Mouse (Mus musculus) limb, embryonic 10.5 days (tissue): Measurements from ENCODE around the gene Gm5134. TPM values are rescaled to one million over a fixed set of nuclear protein-coding genes. Genes with fewer than 3 reads are reported as not detected.
A peak's percentile ranks its signal among the peaks of the same experiment; 100 is the strongest.

Source experiments
- DNase-seq: peaks from one replicate; pipeline ENCODE4 v3.0.0-alpha.2; 2017; ENCODE audit warnings: low spot score
- H3K27ac ChIP-seq: fragments of 300-500 bp; sonication (generic); 2 replicates; pipeline ENCODE4 v1.5.1; 2016; ENCODE audit warnings: mild to moderate bottlenecking
- H3K27me3 ChIP-seq: fragments of 300-500 bp; sonication (generic); 2 replicates; pipeline ENCODE4 v1.6.1; 2016; ENCODE audit warnings: low read depth, mild to moderate bottlenecking; ENCODE audit not compliant: poor library complexity, severe bottlenecking
- H3K36me3 ChIP-seq: fragments of 300-500 bp; sonication (generic); 2 replicates; pipeline ENCODE4 v1.6.1; 2016; ENCODE audit warnings: mild to moderate bottlenecking, moderate library complexity
- H3K4me1 ChIP-seq: fragments of 300-500 bp; sonication (generic); 2 replicates; pipeline ENCODE4 v1.6.1; 2016
- H3K4me3 ChIP-seq: fragments of 300-500 bp; sonication (generic); 2 replicates; pipeline ENCODE4 v1.5.1; 2016; ENCODE audit warnings: mild to moderate bottlenecking, moderate library complexity
- H3K9me3 ChIP-seq: fragments of 300-500 bp; sonication (generic); replicated peaks from 2 replicates; pipeline ENCODE4 v1.6.1; 2016; ENCODE audit warnings: mild to moderate bottlenecking
- WGBS: fragments of 180-500 bp; shearing (Covaris S2); methylation state at CpG from one replicate; pipeline ENCODE4 v1.1.7; 2016; 5-methylcytosine and 5-hydroxymethylcytosine counted together
- microRNA-seq: library from miRNA; unstranded; fragments of <30 nt; microRNA quantifications from one replicate; pipeline ENCODE4, GENCODE M21; 2017
- polyA plus RNA-seq: library from polyadenylated mRNA; unstranded; fragments of >200 nt; fragmentation: Nextera tagmentation; extraction: Ambion mirVana; gene quantifications from 2 replicates; pipeline ENCODE4 v1.2.1, GENCODE M21; 2016

The Gm5134 gene
- polyA plus RNA-seq, 1 experiment from 2014 or later, result not detected

DNA sequence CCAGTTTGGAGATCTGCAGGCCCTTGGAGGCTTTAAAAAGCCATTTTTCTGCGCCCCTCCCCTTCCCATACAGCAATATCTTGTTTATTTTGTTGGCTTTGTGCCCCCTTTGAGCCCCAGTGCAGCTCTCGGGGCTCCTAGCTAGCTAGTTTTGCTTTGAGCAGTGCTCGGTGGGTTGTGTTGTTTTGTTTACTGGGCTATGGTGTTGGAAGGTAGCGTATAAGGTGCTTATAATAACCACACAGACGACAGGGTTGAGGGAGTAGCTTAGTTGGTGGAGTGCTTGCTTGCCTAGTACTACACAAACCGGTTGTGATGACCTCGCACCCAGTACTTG is 78.8 kb downstream of the Gm5134 start:
- no peak for DNase-seq
- peaks cover 38% of the 10 kb centered on the region for H3K36me3 ChIP-seq
- peak overlapping the region; percentile 89 for H3K4me3 ChIP-seq
- H3K27me3 ChIP-seq, result no peaks in the 10 kb centered on the region
- 24% methylated on average over 7 of the region's 7 CpGs for WGBS
- peaks cover 11% of the 10 kb centered on the region for H3K4me1 ChIP-seq
- H3K9me3 ChIP-seq, result no peaks in the 10 kb centered on the region
- peak overlapping the region; percentile 98 for H3K27ac ChIP-seq

DNA sequence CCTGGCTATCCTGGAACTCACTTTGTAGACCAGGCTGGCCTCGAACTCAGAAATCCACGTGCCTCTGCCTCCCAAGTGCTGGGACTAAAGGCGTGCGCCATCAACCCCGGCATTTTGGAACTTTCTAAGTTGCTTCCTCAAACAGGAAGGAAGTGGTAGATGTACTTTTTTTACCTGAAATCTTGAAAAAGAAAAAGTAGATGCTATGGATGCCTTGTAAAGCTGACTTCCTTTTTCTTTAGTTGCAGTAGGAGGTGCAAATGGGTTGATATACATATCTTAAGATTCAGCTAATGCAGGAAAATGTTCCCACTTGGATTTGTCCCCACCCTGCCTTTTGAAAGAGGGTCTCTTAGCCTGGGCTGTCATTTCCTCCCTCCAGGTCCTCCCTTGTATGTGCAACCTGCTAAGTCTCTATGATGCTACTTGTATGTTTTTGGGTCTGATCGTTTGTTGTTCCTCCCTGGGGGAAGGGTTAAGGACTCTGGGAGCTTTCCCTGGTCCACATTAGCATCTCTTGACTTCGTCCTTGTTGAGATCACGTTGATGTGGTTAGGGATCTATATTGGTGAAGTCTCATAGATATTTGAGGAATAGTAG is 79.8 kb downstream of the Gm5134 start:
- DNase-seq, result no peak
- peaks cover 7% of the 10 kb centered on the region; the same call in 1 of the 2 replicates for H3K4me1 ChIP-seq
- H3K27ac ChIP-seq, result no peak overlapping the region
- no peaks in the 10 kb centered on the region for H3K9me3 ChIP-seq
- H3K4me3 ChIP-seq, result no peak overlapping the region
- H3K36me3 ChIP-seq, result peaks cover 49% of the 10 kb centered on the region
- WGBS, result 96% methylated on average over 8 of the region's 8 CpGs
- H3K27me3 ChIP-seq, result no peaks in the 10 kb centered on the region

DNA sequence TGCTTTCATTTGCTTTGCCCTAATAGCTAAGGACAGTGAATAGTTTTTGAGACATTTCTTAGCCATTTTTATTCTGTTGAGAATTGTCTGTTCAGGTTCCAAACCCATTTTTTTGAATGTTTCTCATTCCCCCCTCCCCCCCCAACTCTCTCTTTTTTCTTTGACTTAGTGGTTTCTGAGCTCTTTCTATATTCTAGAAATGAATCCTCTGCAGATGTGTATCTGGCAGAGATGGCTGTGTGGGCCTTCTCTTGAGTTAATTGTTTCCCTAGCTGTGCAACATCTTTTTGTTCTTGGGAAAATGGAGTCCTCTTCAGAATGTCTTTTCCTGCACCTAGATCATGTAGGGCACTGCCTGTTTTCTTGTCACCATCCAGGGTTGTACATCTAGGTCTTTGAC is 81.0 kb downstream of the Gm5134 start:
- no peaks in the 10 kb centered on the region for H3K9me3 ChIP-seq
- DNase-seq, result peak; percentile 9
- peaks cover 12% of the 10 kb centered on the region; the same call in 1 of the 2 replicates for H3K4me1 ChIP-seq
- H3K27me3 ChIP-seq, result no peaks in the 10 kb centered on the region
- H3K27ac ChIP-seq, result no peak overlapping the region
- peaks cover 60% of the 10 kb centered on the region for H3K36me3 ChIP-seq
- H3K4me3 ChIP-seq, result no peak overlapping the region

DNA sequence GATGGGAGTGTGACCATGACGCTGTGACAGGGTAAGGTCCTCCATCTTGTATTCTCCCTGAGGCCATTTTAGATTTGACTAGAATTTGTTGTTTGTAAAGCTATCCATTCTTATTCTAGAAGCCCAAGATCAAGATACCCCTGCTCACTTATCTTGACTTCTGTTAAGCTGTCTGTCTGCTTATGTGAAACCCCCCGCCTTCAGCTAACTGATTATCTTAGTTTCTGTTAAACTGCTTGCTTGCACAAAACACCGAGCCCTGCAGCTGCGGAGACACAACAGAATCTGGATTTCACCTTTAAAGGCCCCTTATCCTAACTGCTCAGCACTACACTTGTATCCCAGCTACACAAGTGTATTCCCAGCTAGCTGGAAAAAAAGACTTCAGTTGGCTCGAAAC is 82.6 kb downstream of the Gm5134 start:
- Histone ChIP-seq H3K27ac (no peak overlapping the region), H3K9me3 (no peaks in the 10 kb centered on the region), H3K36me3 (peaks cover 75% of the 10 kb centered on the region), H3K4me1 (peaks cover 12% of the 10 kb centered on the region; the same call in 1 of the 2 replicates), H3K27me3 (no peaks in the 10 kb centered on the region), H3K4me3 (no peak overlapping the region)
- WGBS, result 97% methylated on average over 5 of the region's 5 CpGs
- peak; percentile 11 for DNase-seq

DNA sequence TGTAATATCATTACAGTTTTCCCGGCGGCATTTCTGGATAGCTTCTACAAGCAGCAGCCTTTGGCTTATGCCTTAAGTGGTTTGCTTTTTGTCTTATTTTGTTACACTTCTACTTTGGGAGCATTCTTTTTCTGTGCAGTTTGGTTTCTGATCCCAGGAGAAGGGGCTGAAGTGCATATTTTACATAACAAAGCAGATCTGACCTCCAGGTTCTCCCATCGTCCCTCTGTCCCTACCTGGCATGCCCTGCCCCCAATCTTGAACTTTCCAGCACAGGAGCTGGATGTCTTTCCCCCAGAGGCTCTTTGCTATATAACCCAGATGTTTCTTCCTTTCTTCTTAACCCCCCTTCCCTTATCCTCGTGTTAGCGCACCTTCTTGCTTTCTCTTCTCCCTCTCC is 91.0 kb downstream of the Gm5134 start:
- H3K9me3 ChIP-seq, result no peaks in the 10 kb centered on the region
- no peak overlapping the region for H3K27ac ChIP-seq
- peaks cover 8% of the 10 kb centered on the region; the same call in 1 of the 2 replicates for H3K4me1 ChIP-seq
- no peaks in the 10 kb centered on the region for H3K27me3 ChIP-seq
- H3K4me3 ChIP-seq, result no peak overlapping the region
- peaks cover 39% of the 10 kb centered on the region for H3K36me3 ChIP-seq
- 57% methylated on average over 5 of the region's 5 CpGs for WGBS
- no peak for DNase-seq

DNA sequence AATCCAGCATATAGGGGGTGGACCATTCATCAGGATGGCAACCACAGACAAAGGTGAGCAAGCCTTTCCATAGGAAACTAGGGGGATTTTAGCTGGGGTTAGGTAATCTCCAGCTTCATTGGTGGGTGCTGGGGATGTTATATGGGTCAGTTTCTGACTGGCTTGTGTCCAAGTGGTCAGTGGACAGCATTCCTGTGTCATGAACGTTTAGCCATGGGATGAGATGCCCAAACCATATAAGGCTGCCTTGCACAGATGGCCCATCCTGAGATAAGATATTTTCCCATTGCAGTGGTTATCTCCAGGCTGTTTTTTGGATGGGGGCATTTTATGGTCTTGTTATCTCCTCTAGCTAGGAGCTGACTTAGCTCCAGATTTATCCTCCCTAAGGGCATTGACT is 92.4 kb downstream of the Gm5134 start:
- Histone ChIP-seq H3K27me3 (no peaks in the 10 kb centered on the region), H3K36me3 (peaks cover 25% of the 10 kb centered on the region), H3K27ac (no peak overlapping the region), H3K9me3 (no peaks in the 10 kb centered on the region), H3K4me1 (peaks cover 8% of the 10 kb centered on the region; the same call in 1 of the 2 replicates), H3K4me3 (no peak overlapping the region)
- no peak for DNase-seq
- 57% methylated on average over 1 of the region's 1 CpGs for WGBS

DNA sequence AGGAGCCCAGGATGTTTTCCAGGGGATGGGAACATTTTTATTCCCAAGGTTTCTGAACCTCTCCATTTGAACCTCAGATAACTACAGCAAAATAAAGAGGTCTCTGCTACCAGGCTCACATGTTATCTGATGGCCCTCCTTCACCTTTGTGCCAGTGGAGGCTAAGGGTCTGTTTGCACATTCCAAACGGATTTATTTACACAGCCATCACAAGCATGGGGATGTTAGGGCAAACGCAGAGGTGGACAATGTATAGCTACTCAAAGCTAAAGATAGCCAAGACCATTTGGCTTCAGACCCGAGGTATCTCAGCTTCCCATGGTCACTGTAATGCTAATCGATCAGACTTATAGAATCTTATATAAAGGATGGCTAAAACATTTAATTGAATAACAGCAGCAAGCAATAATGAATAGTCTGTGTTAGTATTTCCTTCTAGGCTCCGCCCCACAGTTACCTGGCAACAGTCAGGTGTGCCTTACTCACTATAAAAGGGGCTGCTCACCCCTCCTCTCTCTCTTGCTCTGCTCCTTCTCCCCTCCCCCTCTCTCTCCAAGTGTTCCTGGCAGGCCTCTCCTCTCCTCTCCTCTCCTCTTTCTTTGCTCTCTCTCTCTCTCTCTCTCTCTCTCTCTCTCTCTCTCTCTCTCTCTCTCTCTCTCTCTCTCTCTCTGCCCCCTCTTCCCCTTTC is 93.0 kb downstream of the Gm5134 start:
- Histone ChIP-seq H3K9me3 (no peaks in the 10 kb centered on the region), H3K36me3 (peaks cover 21% of the 10 kb centered on the region), H3K4me1 (peaks cover 8% of the 10 kb centered on the region; the same call in 1 of the 2 replicates), H3K4me3 (no peak overlapping the region), H3K27me3 (no peaks in the 10 kb centered on the region), H3K27ac (no peak overlapping the region)
- DNase-seq, result no peak
- 52% methylated on average over 5 of the region's 5 CpGs for WGBS

DNA sequence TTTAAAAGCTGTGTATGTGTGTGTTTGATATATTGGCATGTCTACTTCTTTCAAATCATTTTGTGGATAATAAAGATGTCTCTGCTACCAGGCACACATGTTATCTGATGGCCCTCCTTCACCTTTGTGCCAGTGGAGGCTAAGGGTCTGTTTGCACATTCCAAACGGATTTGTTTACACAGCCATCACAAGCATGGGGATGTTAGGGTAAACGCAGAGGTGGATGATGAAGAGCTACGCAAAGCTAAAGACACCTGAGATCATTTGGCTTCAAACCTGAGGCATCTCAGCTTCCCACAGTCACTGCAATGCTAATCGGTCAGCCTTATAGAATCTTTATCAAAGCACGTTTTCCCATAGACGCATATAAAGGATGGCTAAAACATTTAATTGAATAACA is 94.7 kb downstream of the Gm5134 start:
- DNase-seq, result no peak
- Histone ChIP-seq H3K4me1 (peaks cover 8% of the 10 kb centered on the region; the same call in 1 of the 2 replicates), H3K27me3 (no peaks in the 10 kb centered on the region), H3K9me3 (no peaks in the 10 kb centered on the region), H3K36me3 (peaks cover 6% of the 10 kb centered on the region), H3K27ac (no peak overlapping the region), H3K4me3 (no peak overlapping the region)
- WGBS, result 46% methylated on average over 6 of the region's 6 CpGs

DNA sequence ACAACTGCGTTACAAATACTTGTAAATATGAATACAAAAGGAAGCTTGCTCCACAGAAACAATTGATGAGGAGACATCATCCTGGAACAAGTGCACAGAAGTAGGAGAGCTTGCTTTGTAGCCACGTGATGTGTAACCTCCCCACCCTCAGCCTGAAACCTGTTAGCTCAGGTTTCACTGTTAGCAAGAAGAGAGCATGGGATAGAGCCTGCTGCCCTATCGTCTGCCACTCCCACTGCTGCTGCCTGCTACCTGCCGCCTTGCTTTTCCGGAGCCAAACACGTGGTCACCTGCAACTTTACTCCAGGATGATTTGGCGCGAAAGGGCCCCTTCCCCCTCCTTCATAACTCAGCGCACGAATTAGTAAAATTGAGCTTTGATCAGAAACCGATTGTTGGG is 97.5 kb downstream of the Gm5134 start:
- H3K36me3 ChIP-seq, result no peaks in the 10 kb centered on the region
- 77% methylated on average over 11 of the region's 11 CpGs for WGBS
- no peaks in the 10 kb centered on the region for H3K4me1 ChIP-seq
- H3K4me3 ChIP-seq, result no peak overlapping the region
- H3K27ac ChIP-seq, result no peak overlapping the region
- DNase-seq, result no peak
- no peaks in the 10 kb centered on the region for H3K27me3 ChIP-seq
- no peaks in the 10 kb centered on the region for H3K9me3 ChIP-seq

Small RNA genes within 50 kb of the gene (microRNA-seq; reads per million reads assigned to microRNA genes)
- not detected for gene Mir6409

Other genes with a start within 250 kb of the Gm5134 start
- 31.2 and 31.9 TPM in 2 replicates for gene Cabin1, start 190.2 kb upstream of the Gm5134 start, polyA plus RNA-seq
- gene Ddt, start 181.1 kb upstream of the Gm5134 start, polyA plus RNA-seq, result 91.4 and 92.5 TPM in 2 replicates
- not detected in 2 replicates for gene Gm20441, start 173.6 kb upstream of the Gm5134 start, polyA plus RNA-seq
- 2.7 and 4.2 TPM in 2 replicates for gene Gstt3, start 173.1 kb upstream of the Gm5134 start, polyA plus RNA-seq
- gene Gstt1, start 155.9 kb upstream of the Gm5134 start, polyA plus RNA-seq, result 1.7 and 3.8 TPM in 2 replicates
- gene Gstt4, start 132.0 kb upstream of the Gm5134 start, polyA plus RNA-seq, result not detected in 2 replicates
- gene Gstt2, start 117.1 kb upstream of the Gm5134 start, polyA plus RNA-seq, result 4.9 and 6.5 TPM in 2 replicates
- gene Mif, start 94.3 kb upstream of the Gm5134 start, polyA plus RNA-seq, result 3,225 and 4,131 TPM in 2 replicates
- gene Derl3, start 61.1 kb upstream of the Gm5134 start, polyA plus RNA-seq, result 3.1 and 3.8 TPM in 2 replicates
- 285 and 294 TPM in 2 replicates for gene Smarcb1, start 32.9 kb upstream of the Gm5134 start, polyA plus RNA-seq
- gene Chchd10, start 21.4 kb upstream of the Gm5134 start, polyA plus RNA-seq, result 4.9 and 5.8 TPM in 2 replicates
- 39.6 and 68.1 TPM in 2 replicates for gene Mmp11, start 18.0 kb upstream of the Gm5134 start, polyA plus RNA-seq
- 0.20 and 0.49 TPM in 2 replicates for gene Gm867, start 13.8 kb upstream of the Gm5134 start, polyA plus RNA-seq
- 0.34 and 0.65 TPM in 2 replicates for gene Vpreb3, start 11.5 kb upstream of the Gm5134 start, polyA plus RNA-seq
- 42.7 and 43.7 TPM in 2 replicates for gene Zfp280b, start 78.1 kb downstream of the Gm5134 start, polyA plus RNA-seq
- 0.04 TPM in 1 of 2 replicates, not detected in the other for gene Slc5a4b, start 156.4 kb downstream of the Gm5134 start, polyA plus RNA-seq
- gene Slc5a4a, start 192.9 kb downstream of the Gm5134 start, polyA plus RNA-seq, result not detected in 2 replicates